Mouse (Mus musculus): Measurements from ENCODE around the gene Oxgr1.

Oxgr1 gene

DNA sequence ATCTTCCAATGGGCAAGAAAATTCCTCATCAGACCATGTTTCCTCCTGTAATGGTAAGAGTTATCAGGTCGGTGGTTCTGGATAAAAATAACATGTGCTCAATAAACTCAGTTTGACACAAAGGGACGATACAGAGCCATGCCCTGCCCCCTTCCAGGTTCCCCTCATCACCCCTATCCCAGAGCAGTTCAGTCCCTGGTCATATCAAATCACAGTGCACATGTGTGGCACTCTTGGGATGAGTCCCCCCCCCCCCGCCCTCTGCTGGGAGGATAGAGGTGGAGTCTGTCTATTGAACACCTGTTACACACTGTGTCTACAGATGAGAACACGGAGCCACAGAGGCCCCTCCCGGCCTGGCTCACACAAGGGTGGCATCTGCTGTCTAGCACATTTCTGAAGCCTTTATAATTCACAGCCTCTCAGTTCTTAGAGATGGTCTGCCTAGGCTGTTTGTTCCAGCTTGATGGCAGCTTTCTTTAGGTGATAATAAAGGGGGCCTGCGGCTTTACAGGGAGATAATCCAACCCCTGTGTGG, 61.5 kb downstream of the Oxgr1 start:
- DNase-seq (ENCODE audit: low read depth, low spot score) = no peak

Data from embryo, embryonic 11.5 days (tissue).